Mouse (Mus musculus) ES-E14 (cell line): Measurements from ENCODE around the gene Megf11.

Experiments used
- MAFK ChIP-seq: IDR thresholded peaks from 2 replicates; pipeline ENCODE4 v1.6.1; 2014; ENCODE audit warnings: mild to moderate bottlenecking, low read depth, low read length, inconsistent platforms; ENCODE audit not compliant: insufficient read depth
- ZC3H11A ChIP-seq: IDR thresholded peaks from 2 replicates; pipeline ENCODE4 v1.6.1; 2012; ENCODE audit warnings: low read depth, mild to moderate bottlenecking, inconsistent platforms, low read length, borderline replicate concordance
- ZNF384 ChIP-seq: IDR thresholded peaks from 2 replicates; pipeline ENCODE4 v1.6.1; 2012; ENCODE audit warnings: low read depth, low read length, inconsistent platforms

DNA sequence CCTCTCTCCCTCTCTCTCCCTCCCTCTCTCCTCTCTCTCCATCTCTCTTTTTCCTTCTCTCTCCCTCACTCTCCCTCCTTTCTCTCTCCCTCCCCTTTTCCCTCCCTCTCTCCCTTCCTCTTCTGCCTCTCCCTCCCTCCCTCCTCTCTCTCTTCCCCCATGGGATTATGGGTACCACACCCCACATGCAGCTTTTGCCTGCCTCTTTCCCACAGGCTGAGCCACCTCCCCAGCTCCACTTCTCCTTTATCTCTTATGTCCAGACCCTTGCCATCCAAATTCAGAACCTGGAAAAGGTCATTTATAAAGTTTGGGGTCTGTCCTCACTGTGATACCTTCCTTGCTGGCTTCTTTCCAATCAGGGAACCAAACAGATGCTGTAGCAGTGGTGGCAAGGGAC is 180.5 kb downstream of the Megf11 start:
- TF ChIP-seq ZNF384 = no peak
- no peak for TF ChIP-seq ZC3H11A
- TF ChIP-seq MAFK = no peak
